Mouse (Mus musculus) erythroblast, embryonic 14.5 days (primary cell): Measurements from ENCODE around the gene Morc1. TPM values are rescaled to one million over a fixed set of nuclear protein-coding genes. Genes with fewer than 3 reads are reported as not detected.

Experiments used
- H3K27me3 ChIP-seq: 2 replicates; pipeline ENCODE4 v1.6.1; 2012; ENCODE audit warnings: inconsistent platforms; ENCODE audit not compliant: control insufficient read depth
- H3K36me3 ChIP-seq: 2 replicates; pipeline ENCODE4 v1.6.1; 2012; ENCODE audit warnings: mild to moderate bottlenecking, inconsistent platforms; ENCODE audit not compliant: control insufficient read depth
- H3K4me1 ChIP-seq: 2 replicates; pipeline ENCODE4 v1.6.1; 2012; ENCODE audit warnings: inconsistent platforms; ENCODE audit not compliant: control insufficient read depth
- H3K4me3 ChIP-seq: replicated peaks from 2 replicates; pipeline ENCODE3; 2012; ENCODE audit warnings: moderate library complexity, mild to moderate bottlenecking, inconsistent platforms
- H3K9me3 ChIP-seq: 2 replicates; pipeline ENCODE4 v1.6.1; 2012; ENCODE audit warnings: low read length, inconsistent platforms, mixed read lengths; ENCODE audit not compliant: control insufficient read depth
- GATA1 ChIP-seq: IDR thresholded peaks from 2 replicates; pipeline ENCODE4 v1.6.1; 2012; ENCODE audit warnings: low read length, inconsistent platforms, mixed read lengths
- TAL1 ChIP-seq: IDR thresholded peaks from 3 replicates; pipeline ENCODE4 v1.6.1; 2012; ENCODE audit warnings: low read length, inconsistent platforms, mixed read lengths
- polyA plus RNA-seq: library from polyadenylated mRNA; stranded (reverse); fragments of >175 nt; gene quantifications from 2 replicates; pipeline ENCODE4 v1.2.3, GENCODE M21; 2012

Gene Morc1
- polyA plus RNA-seq, 1 experiment = not detected

DNA sequence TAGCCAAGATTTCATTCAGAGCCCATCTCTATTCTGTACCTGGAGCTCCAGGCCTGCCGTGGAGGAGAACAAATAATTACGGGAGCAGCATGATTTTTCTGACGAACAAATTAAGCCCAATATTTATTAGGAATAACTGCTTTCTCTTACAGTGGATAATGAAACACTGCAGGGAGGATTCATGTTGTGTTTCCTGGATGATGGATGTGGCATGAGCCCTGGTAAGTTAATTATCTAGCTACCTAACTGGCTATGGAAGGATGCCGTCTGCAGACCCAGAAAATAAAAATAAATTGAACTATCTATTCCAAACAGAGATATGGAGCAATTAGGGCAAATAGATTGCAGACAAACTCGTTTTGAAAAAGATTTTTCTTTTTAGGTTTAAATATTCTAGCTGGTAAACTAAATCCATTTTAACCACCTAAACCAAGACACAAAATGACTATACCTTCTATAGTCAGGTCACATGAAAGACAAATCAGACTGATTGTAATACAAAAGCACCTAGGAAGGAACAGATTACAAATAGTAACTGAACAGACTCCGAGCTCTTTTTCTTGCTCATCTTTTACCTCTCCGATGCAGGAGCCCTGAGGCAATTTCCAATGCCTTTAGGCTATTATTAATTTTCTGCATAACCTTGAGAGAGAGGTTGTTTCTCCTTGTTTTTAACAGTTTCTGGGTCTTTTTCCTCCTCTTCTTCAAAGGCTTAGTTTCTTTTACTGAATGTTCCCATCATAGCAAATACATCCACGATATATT is 15.3 kb downstream of the Morc1 start:
- Histone ChIP-seq H3K9me3 (no peaks in the 10 kb centered on the region; the same call in 1 of the 2 replicates), H3K36me3 (no peaks in the 10 kb centered on the region), H3K4me3 (no peak overlapping the region), H3K4me1 (no peaks in the 10 kb centered on the region), H3K27me3 (no peaks in the 10 kb centered on the region)
- TF ChIP-seq TAL1 = no peak
- TF ChIP-seq GATA1 = no peak

DNA sequence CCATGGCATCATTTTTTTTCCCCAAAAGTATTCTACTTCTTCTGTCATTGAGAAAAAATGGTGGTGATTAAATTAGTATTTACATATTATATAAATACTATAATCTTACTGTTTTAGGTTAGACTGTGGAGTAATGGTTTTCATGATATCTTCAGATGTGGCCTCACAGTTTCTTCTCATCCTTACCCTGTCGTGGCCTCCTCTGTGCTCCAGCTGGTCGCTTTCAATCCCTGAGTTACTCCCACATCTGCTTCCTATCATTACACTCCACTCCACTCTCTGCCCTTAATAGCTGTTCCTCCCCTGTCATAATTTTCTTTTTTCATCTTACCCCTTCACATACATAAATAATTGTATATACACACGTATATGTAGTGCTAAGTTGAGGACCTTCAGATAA is 22.2 kb downstream of the Morc1 start:
- Histone ChIP-seq H3K9me3 (no peaks in the 10 kb centered on the region; the same call in 1 of the 2 replicates), H3K36me3 (no peaks in the 10 kb centered on the region), H3K4me1 (no peaks in the 10 kb centered on the region), H3K27me3 (no peaks in the 10 kb centered on the region), H3K4me3 (no peak overlapping the region)
- TF ChIP-seq TAL1 (no peak), GATA1 (no peak)

DNA sequence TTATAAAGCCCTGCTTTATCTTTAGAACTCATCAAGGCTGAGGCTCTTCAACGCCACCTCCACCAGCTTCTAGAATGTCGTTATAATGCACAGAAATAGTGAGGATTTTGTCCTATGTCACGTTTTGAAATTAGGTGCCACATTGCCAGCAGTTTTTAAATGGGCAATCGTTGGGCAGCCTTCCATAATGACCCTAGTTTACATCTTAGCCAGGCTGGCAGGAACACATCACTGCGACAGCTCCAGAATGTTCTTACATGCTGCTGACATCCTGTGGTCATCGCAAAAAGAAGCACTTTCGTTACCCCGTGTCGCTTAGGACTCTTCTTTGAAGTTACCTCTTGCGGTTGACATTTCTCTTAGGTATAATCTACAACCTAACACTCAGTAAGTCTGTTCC is 42.4 kb downstream of the Morc1 start:
- no peak overlapping the region for H3K4me3 ChIP-seq
- no peaks in the 10 kb centered on the region for H3K9me3 ChIP-seq
- no peaks in the 10 kb centered on the region for H3K4me1 ChIP-seq
- no peaks in the 10 kb centered on the region for H3K27me3 ChIP-seq
- no peak for TF ChIP-seq GATA1
- TF ChIP-seq TAL1 = no peak
- H3K36me3 ChIP-seq = no peaks in the 10 kb centered on the region

DNA sequence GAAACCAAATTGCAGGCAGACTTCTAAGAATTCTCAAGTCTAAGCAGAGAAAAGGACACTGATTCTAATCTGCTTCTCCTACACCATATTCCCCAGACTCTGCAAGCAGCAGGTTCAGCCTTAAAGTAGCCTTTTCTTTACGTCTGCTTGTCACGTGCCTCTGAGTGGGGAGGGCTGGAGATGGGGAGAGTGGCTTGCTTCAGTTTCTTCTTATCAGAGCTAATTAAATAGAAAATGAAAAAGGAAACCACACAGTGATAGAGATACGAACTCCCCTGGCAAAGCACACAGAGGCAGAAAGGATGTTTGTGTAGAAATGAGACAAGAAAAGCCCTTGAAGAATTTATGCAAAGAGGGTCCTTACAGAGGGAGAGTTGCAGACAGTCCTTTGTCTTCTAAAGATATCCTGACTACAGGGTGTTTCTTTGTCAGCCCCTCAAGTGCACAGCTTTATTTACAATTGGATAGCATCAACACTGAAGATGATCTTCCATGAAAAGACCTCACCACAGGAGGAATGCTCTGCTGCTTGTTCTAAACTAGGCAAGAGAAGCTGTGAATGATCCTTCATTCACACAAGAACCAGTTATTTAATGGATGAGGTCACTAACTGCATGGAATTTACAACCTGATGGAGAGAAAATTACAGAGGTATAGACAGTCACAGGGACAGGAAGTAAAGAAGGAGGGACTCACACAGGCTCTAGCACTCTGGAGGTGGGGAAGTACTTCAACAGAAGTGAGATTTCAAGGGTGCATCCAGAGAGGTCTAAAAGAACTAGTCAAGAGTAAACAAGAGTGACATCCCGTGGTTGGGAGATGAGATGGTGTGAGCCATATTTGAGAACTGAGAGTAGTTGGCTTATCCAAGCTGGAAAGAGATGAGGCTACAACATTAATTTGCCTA is 44.1 kb downstream of the Morc1 start:
- Histone ChIP-seq H3K27me3 (no peaks in the 10 kb centered on the region), H3K4me1 (no peaks in the 10 kb centered on the region), H3K4me3 (no peak overlapping the region), H3K9me3 (no peaks in the 10 kb centered on the region), H3K36me3 (no peaks in the 10 kb centered on the region)
- TF ChIP-seq TAL1 = no peak
- TF ChIP-seq GATA1 = no peak

DNA sequence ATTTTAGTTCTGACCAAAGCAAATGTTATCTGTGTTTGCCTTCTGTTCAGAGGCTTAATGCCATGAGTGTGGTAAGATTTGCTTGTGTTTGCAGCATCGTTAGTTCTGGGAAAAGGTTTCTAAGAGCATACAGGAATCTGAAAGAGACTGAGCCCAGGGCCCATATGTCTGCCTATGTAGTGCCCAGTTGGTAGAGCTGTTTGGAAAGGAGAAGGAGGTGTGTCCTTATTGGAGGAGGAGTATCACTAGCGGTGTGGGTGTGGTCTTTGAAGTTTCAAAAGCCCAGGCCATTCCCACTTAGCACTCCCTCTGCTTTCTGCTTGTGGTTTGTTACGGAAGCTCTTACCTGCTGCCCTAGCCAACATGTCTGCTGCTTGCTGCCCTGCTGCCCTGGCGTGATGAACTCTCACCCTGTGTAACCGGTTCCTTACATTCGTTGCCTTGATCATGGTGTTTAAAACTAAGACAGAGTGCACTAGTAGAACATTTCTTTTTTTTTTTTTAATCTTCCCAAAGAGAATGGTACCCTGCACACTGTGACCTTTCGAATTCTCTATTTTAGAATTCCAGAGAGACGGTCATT is 48.3 kb downstream of the Morc1 start:
- H3K27me3 ChIP-seq = no peaks in the 10 kb centered on the region
- TF ChIP-seq GATA1 (no peak), TAL1 (no peak)
- H3K4me1 ChIP-seq = no peaks in the 10 kb centered on the region
- no peaks in the 10 kb centered on the region for H3K9me3 ChIP-seq
- H3K4me3 ChIP-seq = no peak overlapping the region
- H3K36me3 ChIP-seq = no peaks in the 10 kb centered on the region

DNA sequence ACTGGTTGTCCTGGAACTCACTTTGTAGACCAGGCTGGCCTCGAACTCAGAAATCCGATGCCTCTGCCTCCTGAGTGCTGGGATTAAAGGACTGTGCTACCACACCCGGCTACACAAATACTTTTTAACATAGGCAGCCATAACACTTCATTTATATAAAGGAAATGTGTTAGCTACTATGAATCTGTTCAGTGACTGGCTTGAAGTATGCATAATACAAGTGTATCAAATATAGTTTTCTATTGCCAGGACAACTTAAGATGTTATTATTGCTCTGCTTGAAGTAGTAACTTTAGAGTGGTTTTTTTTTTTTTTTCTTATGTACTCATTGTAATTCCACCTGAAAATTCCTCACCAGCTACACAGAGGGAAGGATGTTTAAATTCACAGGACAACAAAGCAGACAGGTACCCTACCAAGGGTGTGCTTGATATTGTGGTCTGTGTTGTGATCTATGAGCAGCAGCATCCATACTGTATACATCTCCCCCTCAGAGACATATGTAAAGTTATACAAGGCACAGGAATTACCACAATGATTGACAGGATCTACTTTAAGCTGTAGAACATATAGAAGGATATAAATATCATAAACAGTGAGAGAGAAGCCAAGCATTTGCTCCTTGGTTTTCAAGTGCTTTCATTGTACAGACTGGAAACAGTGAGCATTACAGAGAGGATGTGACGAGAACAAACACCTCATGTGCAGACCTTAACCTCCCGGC is 85.9 kb downstream of the Morc1 start:
- H3K4me3 ChIP-seq = no peak overlapping the region
- no peaks in the 10 kb centered on the region for H3K27me3 ChIP-seq
- no peak for TF ChIP-seq GATA1
- TF ChIP-seq TAL1 = no peak

DNA sequence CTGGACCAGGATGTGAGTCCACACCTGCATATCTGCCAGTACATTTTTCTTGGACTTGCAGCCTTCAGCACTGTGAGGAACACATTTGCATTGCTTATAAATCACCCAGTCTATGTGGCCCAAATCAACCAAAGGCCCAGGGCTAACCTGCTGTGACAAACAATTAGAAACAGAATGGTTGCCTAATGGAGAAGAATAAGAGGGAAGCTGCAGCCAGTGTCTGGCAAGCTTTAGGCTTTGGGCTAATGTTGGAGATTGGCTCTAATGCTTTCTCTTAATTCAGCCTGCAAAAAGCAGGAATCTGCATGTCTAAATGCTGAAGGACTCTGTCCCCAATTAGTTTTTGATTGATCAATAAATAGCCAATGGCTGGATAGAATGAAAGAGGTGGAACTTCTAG is 88.5 kb downstream of the Morc1 start:
- TF ChIP-seq TAL1 = no peak
- TF ChIP-seq GATA1 = no peak
- Histone ChIP-seq H3K9me3 (no peaks in the 10 kb centered on the region), H3K27me3 (no peaks in the 10 kb centered on the region), H3K4me1 (no peaks in the 10 kb centered on the region), H3K4me3 (no peak overlapping the region), H3K36me3 (no peaks in the 10 kb centered on the region)

More for the DNA sequence above, 85.9 kb downstream of the Morc1 start:
- Histone ChIP-seq H3K36me3 (no peaks in the 10 kb centered on the region), H3K9me3 (no peaks in the 10 kb centered on the region), H3K4me1 (no peaks in the 10 kb centered on the region)

DNA sequence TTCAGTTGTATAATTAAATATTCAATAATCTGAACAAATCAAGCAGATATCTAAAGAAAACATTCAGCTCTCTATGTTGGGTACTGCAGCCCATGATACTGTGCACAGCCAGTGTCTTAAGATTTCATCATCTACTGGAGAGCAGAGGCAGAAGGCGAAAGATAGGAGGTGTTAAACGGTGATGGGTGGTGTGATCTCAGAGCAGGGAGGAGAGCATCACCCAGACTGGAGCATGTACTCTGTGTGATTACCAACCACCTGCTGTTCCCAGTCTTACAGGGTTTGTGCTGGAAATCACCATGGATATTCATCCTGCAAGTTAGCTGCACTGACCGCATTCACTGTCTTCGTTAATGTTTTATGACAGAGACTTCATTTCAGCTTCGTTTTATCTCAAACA is 106.1 kb downstream of the Morc1 start:
- no peak overlapping the region for H3K4me3 ChIP-seq
- TF ChIP-seq TAL1 (no peak), GATA1 (no peak)
- H3K36me3 ChIP-seq = no peaks in the 10 kb centered on the region
- no peaks in the 10 kb centered on the region for H3K4me1 ChIP-seq
- no peaks in the 10 kb centered on the region for H3K27me3 ChIP-seq
- no peaks in the 10 kb centered on the region; the same call in 1 of the 2 replicates for H3K9me3 ChIP-seq
